Comparison of ENCODE assay signal across 22 mouse cellular contexts in the genomic region with DNA sequence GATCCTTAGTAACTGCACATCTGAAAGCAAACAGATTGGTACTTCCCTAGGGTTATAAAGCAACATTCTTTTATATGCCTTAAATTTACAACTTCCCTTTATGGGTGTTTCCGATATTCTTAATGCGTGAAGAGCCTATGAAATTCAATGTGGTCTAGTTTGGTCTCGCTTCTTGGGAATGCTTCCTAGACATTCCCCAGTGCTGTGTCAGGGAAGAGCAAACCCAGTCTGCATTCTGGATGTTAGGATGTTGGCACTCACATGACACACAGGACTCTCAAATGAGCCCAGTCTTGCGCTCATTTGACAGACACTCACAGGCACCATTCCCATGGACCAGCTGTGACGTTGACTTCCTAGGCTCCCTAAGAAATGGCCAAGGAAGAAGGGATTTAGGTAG.
A peak's percentile ranks its signal among the peaks of the same experiment; 100 is the strongest.
DNase-seq lines count a peak whose midpoint lies in the region; ATAC-seq lines count a peak whose summit lies in the region.
"Had no signal": no experiment of that assay in that cellular context is flagged by ENCODE, and none has a peak within 500 bp of the region (broad histone marks: within the 10 kb centered on the region; RNA-seq: fewer than 3 reads in every experiment).

No protein-coding gene starts in this region.

- H3K4me3 ChIP-seq in intestine, embryonic 14.5 days (ENCODE audit: low read depth, low read length): no peak overlapping the region
- no peak overlapping the region for H3K4me3 ChIP-seq in intestine, embryonic 15.5 days (replicated peaks)
- no peak overlapping the region for H3K4me3 ChIP-seq in embryonic facial prominence, embryonic 15.5 days (replicated peaks)
- no peak overlapping the region for H3K4me3 ChIP-seq in forebrain, embryonic 16.5 days (replicated peaks; ENCODE audit: low read length)
- H3K4me3 ChIP-seq: embryonic facial prominence, embryonic 12.5 days; heart, adult 2 months; heart, embryonic 10.5 days; heart, embryonic 13.5 days; hindbrain, embryonic 12.5 days had no signal

- peak; percentile 44 for DNase-seq in intestine, embryonic 14.5 days (ENCODE audit: low spot score)
- DNase-seq in NIH3T3 (ENCODE audit: low read depth): peak; percentile 55
- DNase-seq in Muller cell, postnatal 12 days (ENCODE audit: inconsistent ontology term): no peak
- DNase-seq: adrenal gland, postnatal 10 days; adrenal gland, postnatal 36 days; cerebellum, adult 18-20 months; cerebellum, adult 9-10 months; gastrocnemius, postnatal 25 days; heart, adult 2 months; heart, postnatal 14 days; kidney, adult 2 months had no signal

- no peak overlapping the region for H3K9ac ChIP-seq in intestine, embryonic 14.5 days (ENCODE audit: low read length)
- H3K9ac ChIP-seq in intestine, embryonic 15.5 days: no peak overlapping the region
- no peak overlapping the region for H3K9ac ChIP-seq in embryonic facial prominence, embryonic 15.5 days
- H3K9ac ChIP-seq in forebrain, embryonic 16.5 days (replicated peaks; ENCODE audit: low read depth, low read length): no peak overlapping the region
- H3K9ac ChIP-seq: embryonic facial prominence, embryonic 12.5 days; heart, embryonic 13.5 days; hindbrain, embryonic 12.5 days had no signal

- no peak overlapping the region for H3K27ac ChIP-seq in intestine, embryonic 14.5 days (ENCODE audit: low read depth)
- H3K27ac ChIP-seq in intestine, embryonic 15.5 days: no peak overlapping the region
- H3K27ac ChIP-seq in embryonic facial prominence, embryonic 15.5 days (replicated peaks): 0 out of 2 replicates have a peak overlapping the region, but pooled peaks have one; percentile 40
- H3K27ac ChIP-seq in forebrain, embryonic 16.5 days (ENCODE audit: low read length): no peak overlapping the region
- H3K27ac ChIP-seq: embryonic facial prominence, embryonic 12.5 days; heart, adult 2 months; heart, embryonic 10.5 days; heart, embryonic 13.5 days; hindbrain, embryonic 12.5 days had no signal

- no peaks in the 10 kb centered on the region for H3K4me1 ChIP-seq in intestine, embryonic 14.5 days (replicated peaks; ENCODE audit: control insufficient read depth, insufficient read depth, low read length)
- H3K4me1 ChIP-seq in intestine, embryonic 15.5 days (replicated peaks): no peaks in the 10 kb centered on the region
- peaks cover 15% of the 10 kb centered on the region for H3K4me1 ChIP-seq in embryonic facial prominence, embryonic 15.5 days
- H3K4me1 ChIP-seq in forebrain, embryonic 16.5 days (replicated peaks; ENCODE audit: control insufficient read depth, insufficient read depth, low read length): peaks cover 12% of the 10 kb centered on the region
- H3K4me1 ChIP-seq: heart, embryonic 10.5 days; heart, embryonic 13.5 days had no signal

- WGBS in intestine, embryonic 14.5 days: 83% methylated on average over 5 of the region's 5 CpGs
- 79% methylated on average over 5 of the region's 5 CpGs for WGBS in intestine, embryonic 15.5 days
- 54% methylated on average over 5 of the region's 5 CpGs for WGBS in embryonic facial prominence, embryonic 15.5 days
- 86% methylated on average over 5 of the region's 5 CpGs for WGBS in forebrain, embryonic 16.5 days

- no peaks in the 10 kb centered on the region for H3K36me3 ChIP-seq in intestine, embryonic 14.5 days (ENCODE audit: control insufficient read depth, insufficient read depth, low read length)
- H3K36me3 ChIP-seq in intestine, embryonic 15.5 days: no peaks in the 10 kb centered on the region
- H3K36me3 ChIP-seq in embryonic facial prominence, embryonic 15.5 days: no peaks in the 10 kb centered on the region
- no peaks in the 10 kb centered on the region for H3K36me3 ChIP-seq in forebrain, embryonic 16.5 days (ENCODE audit: control insufficient read depth, insufficient read depth)
- H3K36me3 ChIP-seq: embryonic facial prominence, embryonic 12.5 days; hindbrain, embryonic 12.5 days had no signal

- no peaks in the 10 kb centered on the region for H3K9me3 ChIP-seq in intestine, embryonic 14.5 days (ENCODE audit: control insufficient read depth, low read length)
- no peaks in the 10 kb centered on the region for H3K9me3 ChIP-seq in intestine, embryonic 15.5 days
- no peaks in the 10 kb centered on the region for H3K9me3 ChIP-seq in embryonic facial prominence, embryonic 15.5 days (replicated peaks)
- no peaks in the 10 kb centered on the region for H3K9me3 ChIP-seq in forebrain, embryonic 16.5 days (ENCODE audit: control insufficient read depth, low read length)
- H3K9me3 ChIP-seq: heart, embryonic 10.5 days; heart, embryonic 13.5 days; hindbrain, embryonic 12.5 days had no signal

- no peak for ATAC-seq in intestine, embryonic 14.5 days (replicated peaks; ENCODE audit: low FRiP score, low TSS enrichment, low read depth)
- ATAC-seq in intestine, embryonic 15.5 days: no peak
- no peak; the same call in 1 of the 2 replicates for ATAC-seq in embryonic facial prominence, embryonic 15.5 days (ENCODE audit: insufficient number of reproducible peaks, low FRiP score, low TSS enrichment, low read depth)
- no peak for ATAC-seq in forebrain, embryonic 16.5 days
- ATAC-seq: activated CD4-positive, CD25-positive, alpha-beta regulatory T cell, adult 4 months; forebrain, embryonic 14.5 days; hindbrain, embryonic 16.5 days; intestine, postnatal 0 days had no signal

- H3K27me3 ChIP-seq in intestine, embryonic 14.5 days (replicated peaks; ENCODE audit: control insufficient read depth, insufficient read depth, low read length): no peaks in the 10 kb centered on the region
- no peaks in the 10 kb centered on the region for H3K27me3 ChIP-seq in intestine, embryonic 15.5 days (replicated peaks)
- no peaks in the 10 kb centered on the region for H3K27me3 ChIP-seq in embryonic facial prominence, embryonic 15.5 days
- H3K27me3 ChIP-seq in forebrain, embryonic 16.5 days (replicated peaks; ENCODE audit: control insufficient read depth, insufficient read depth, low read length): no peaks in the 10 kb centered on the region
- H3K27me3 ChIP-seq: embryonic facial prominence, embryonic 12.5 days; heart, embryonic 13.5 days; hindbrain, embryonic 12.5 days had no signal

- no peak overlapping the region for H3K4me2 ChIP-seq in intestine, embryonic 14.5 days (ENCODE audit: low read length)
- no peak overlapping the region for H3K4me2 ChIP-seq in intestine, embryonic 15.5 days (replicated peaks)
- no peak overlapping the region for H3K4me2 ChIP-seq in embryonic facial prominence, embryonic 15.5 days (replicated peaks)
- H3K4me2 ChIP-seq in forebrain, embryonic 16.5 days (ENCODE audit: low read length): no peak overlapping the region
- H3K4me2 ChIP-seq: embryonic facial prominence, embryonic 12.5 days; heart, embryonic 13.5 days; hindbrain, embryonic 12.5 days had no signal
